Mouse (Mus musculus): ENCODE data around the gene Tmem199.

DNA sequence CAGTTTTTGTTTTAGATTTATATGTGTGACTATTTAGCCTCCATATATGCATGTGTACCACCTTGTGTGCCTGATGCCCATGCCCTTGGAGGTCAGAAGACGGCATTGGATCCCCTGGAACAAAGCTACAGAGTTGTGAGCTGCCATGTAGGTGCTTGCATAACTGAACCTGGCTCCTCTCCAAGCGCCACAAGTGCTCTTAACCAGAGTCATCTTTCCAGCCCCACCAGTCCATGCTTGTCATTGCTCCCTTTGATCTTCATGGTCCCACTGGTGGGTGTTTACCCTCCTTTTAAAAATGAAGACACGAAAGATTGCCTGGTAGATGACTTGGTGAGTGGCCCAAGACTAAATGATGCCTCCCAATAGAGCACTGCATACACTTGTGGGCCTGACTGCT is 28.4 kb upstream of the Tmem199 start:
- TF ChIP-seq CTCF (IDR thresholded peaks at IDR 0.05; ENCODE audit: borderline replicate concordance, insufficient read depth, low read depth, low read length) (no peak), POLR2A (IDR thresholded peaks at IDR 0.05; ENCODE audit: borderline replicate concordance, insufficient read depth, low read length) (no peak)

Measured in cerebellum, adult 2 months (tissue).